Mouse (Mus musculus) right cerebral cortex, postnatal 25 days (tissue): ENCODE results near the gene Rnpepl1.
A peak's percentile ranks its signal among the peaks of the same experiment; 100 is the strongest.

ENCODE experiments used
- DNase-seq: peaks from one replicate; pipeline ENCODE4 v3.0.0; 2022

Gene Rnpepl1

DNA sequence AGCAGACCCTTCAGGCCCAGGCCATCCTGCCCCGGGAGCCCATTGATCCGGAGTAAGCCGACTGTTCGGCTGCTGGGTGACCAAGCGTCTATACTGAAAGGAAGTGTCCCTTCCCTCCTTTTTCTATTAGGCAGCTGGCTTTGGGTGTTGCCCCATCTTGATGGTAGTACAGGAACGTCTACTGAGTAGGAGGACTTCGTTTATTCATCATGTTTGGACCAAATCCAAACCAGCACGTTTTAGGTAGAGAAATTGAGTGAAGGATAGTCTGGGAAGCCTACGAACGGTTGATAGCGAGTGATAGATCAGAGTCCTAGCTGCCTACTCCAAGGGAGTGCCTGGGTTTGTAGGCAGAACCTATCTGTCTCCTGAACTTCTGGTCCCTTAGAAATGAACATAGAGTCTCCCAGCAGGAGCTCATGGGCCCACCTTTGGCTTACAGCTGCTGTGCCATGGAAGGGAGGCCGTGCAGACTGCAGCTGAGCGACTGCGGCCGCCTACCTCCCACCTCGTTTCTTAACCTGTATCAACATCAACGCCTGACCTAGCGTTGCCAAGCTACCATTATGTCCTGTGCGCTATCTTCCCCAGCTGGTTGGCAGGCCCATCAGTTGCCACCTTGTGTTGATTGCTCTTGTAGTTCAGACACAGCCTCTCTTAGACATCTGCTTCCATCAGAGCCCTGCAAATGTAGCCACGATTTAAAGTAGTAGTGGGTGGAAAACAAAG, 2.8 kb upstream of the Rnpepl1 start:
- DNase-seq, result no peak

DNA sequence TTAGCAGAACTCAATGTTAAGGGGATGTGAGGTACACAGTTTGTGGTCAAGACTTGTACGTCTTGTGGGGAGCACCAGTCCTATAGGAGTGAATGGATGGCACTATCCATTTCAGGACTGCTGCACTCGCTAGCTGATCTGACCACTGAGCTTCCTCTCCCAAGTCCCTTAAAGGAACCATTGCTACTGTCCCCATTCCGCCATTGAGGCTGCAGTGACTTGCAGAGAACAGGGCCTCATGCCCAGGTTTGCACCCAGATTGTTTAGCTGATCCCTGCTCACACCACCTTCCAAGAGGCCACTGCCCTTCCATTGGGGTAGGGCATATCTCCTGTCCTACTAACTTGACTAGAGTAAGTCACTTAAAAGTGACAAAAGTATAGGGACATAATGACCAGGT, 1.9 kb upstream of the Rnpepl1 start:
- DNase-seq, result no peak

DNA sequence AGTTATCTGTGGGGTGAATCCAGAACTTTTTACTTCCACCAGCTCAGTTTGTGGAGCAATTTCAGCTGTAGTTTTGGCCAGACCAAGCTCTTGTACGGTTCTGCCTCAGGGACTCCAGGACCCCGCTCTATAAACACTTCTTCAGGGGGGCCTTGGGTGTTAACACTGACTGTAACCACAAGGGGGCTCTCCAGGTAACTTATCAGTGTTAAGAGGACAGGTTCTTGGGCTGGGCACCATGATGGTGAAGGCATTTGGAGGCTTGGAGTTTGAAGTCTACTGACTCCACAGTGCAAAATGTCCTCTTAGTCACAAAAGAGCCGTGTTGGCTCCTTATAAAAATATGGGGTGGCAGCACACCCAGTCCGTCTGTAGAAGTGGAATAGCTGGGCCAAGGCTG, 1.5 kb upstream of the Rnpepl1 start:
- DNase-seq, result no peak

DNA sequence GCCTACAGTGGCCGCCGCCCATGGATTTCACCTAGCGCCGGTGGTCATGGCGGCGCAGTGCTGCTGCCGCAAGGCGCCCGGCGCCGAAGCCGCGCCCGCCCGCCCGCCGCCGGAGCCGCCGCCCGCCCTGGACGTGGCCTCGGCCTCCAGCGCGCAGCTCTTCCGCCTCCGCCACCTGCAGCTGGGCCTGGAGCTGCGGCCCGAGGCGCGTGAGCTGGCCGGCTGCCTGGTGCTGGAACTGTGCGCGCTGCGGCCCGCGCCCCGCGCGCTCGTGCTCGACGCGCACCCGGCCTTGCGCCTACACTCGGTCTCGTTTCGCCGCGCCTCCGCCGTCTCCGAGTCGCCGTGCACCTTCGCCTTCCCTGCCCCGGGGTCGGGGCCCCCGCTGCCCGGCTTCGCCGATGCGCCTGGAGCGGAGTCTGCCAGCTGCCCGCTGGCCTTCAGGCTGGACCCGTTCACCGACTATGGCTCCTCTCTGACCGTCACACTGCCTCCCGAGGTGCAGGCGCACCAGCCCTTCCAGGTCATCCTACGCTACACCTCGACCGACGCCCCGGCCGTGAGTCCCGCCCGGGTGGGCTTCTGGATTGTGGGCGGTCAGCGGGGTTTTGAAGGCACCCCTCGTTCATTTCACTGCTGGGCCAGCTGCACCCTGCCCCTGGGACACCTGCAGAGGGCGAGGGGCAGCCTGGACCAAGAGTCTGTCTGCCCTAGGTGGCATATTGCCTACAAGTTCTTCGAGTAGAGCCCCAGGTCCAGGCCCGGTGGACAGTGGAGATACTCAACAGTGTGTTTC, 540 bp downstream of the Rnpepl1 start:
- peak; percentile 80 for DNase-seq

DNA sequence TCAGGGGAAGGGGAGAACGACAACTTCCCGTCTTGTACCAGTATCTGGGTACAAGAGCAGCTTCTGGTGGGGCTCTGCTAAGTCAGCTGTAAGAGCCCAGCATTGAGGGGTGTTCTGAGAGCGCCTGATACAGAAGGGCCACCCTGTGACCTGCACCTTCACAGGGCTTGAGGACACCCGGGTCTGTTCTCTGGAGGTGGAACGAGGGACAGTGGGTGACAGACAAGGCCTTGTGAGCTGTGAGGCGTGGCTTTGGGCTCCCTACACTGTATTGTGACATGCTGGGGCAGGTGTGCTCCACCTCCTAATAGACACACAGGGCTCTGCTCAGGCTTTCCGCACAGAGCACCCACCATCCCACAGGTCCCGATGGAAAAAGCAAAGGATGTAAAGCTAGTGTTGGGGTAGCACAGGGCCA, 1.1 kb downstream of the Rnpepl1 start:
- no peak for DNase-seq

DNA sequence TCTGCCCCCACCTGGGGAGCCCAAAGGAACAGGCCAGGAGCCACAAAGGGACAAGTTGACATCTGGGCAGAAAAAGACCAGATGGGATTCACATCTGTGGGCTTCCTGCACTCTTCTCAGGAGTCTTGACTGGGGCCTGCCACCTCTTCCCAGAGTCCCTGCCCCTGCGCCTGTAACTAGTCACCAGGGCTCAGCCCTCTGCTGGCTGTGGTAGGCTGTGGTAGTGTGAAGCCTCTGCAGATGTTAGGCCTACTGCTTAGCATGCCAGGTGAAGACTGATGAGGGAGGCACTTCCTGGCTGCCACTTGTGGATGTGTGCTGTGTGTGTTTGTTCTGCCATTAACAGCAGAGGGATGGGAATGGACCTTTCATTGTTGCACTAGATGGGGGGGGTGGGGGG, 1.7 kb downstream of the Rnpepl1 start:
- no peak for DNase-seq

DNA sequence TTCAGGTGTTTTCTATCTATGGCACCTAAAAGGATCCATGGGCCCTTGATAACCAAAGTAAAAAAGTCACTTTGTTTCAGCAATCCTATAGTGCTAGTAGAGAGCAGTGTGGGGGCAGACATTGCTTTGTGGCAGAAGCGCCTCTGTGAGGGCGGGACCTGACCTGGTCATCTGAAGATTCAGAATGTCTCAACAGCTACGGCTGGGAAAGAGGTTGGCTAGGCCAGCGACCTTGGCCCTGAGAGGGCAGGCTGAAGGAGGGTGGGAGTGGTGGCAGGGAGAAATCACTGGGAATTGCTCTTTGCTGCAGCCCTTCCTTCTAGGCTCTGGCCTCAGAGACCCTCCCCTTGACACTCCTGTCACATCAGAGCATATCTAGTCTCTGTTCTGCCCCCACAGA, 3.7 kb downstream of the Rnpepl1 start:
- no peak for DNase-seq

DNA sequence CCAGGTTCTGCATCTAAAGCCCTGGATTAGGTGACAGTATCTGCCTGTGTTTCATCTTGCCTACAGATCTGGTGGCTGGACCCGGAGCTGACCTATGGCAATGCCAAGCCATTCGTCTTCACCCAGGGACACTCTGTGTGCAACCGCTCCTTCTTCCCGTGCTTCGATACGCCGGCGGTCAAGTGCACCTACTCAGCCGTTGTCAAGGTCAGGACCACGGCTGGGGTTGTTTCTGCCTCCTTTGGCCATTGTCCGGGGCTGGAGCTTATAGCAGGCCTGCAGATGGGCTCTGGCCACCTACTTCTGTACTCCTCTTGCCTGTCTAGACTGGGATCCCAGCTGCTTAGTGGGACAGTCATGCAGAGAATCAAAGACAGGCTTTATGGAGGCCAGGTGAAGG, 4.4 kb downstream of the Rnpepl1 start:
- no peak for DNase-seq

DNA sequence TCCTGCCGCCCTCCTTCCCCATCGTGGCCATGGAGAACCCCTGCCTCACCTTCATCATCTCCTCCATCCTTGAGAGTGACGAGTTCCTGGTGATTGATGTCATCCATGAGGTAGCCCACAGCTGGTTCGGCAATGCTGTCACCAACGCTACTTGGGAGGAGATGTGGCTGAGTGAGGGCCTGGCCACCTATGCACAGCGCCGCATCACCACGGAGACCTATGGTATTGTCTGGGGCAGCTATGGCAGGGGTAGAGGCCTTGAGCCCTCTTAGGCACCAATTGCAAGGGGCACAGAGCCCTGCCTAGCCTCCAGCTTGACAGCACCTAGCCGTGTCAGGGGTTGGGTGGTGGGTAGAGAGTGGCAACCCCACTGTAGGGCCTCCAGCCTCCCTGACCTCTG, 6.1 kb downstream of the Rnpepl1 start:
- DNase-seq, result no peak

DNA sequence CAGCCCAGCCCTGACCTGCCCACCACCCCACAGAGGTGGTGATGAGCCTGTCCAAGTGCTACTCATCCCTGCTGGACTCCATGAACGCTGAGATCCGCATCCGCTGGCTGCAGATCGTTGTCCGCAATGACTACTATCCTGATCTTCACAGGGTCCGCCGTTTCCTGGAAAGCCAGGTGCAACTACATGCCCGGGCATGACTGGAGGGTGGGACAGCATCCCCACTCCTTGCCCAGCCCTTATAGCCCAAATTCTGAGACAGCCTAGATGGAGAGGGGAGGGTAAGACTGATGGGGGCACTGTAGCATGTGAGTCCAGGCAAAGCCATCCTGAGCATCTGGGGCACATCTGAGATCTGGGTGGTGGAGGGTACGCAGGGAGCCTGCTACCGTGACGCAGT, 8.6 kb downstream of the Rnpepl1 start:
- DNase-seq, result no peak

DNA sequence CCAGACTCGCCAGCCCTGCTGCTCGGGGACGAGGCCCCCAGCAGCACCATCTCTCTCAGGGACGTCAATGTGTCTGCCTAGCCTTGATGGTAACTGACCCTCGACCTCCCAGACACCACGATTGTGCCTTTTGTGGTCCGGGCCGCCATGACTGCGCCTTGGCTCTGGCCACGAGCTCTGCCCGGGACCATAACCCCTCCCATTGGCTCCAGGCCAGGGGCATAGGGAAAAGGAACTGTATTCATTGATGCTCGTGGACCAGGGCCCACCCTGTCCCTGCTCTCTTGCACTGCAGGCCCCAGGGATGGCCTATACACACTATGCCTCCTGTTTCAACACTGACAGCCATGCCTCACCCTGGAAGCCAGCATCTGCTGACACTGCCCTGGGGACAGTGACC, 9.2 kb downstream of the Rnpepl1 start:
- no peak for DNase-seq

DNA sequence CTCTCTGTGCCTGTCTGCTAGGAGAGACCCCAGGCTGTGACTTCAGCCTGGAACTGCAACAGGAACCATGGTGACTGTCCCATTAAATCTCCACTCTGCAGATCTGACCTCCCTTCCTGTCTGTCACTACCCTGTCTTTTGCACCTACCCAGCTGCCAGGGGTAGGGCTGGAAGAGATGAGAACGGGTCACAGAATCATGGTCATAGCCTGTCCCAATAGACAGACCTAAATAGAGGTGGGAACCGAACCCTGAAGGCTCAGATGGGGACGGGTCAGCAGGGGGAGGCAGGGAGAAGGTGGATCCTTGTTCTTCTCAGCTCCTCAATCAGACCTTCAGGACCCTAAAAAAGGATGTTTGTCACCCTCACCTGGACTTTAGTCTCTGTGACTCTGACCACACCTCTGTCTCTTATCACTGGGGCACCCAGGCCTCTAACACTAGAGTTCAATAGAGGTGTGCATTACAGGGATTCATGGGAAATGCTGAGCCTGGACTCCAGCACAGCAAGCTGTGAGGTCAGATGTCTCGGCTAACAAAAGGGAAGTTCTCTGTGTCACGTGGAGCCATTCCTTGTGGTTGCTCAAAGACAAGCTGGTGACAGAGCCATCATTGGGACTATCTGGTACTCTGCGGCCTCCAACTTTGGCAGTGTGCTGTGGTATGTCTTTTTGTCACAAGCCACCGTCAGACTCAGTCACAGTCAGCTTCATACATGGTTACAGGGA, 10.1 kb downstream of the Rnpepl1 start:
- DNase-seq, result no peak

DNA sequence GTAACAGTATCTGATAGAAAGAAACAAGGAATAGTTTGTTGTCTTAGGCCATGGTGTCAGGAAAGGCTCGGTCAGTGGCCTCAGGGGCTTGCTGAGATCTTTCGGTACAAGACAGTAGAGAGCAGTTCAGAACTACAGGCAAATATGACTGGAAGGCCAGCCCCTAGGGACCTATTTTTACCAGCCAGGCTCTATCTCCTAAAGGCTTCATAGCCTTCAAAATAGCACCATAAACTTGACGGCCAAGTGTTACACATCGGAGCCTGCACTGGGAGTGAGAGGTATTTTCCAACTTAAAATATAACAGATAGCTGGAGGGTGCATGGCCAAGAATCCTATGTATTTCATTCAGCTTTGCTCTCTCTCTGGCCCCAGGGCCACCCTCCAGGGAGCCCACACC, 10.9 kb downstream of the Rnpepl1 start:
- no peak for DNase-seq

DNA sequence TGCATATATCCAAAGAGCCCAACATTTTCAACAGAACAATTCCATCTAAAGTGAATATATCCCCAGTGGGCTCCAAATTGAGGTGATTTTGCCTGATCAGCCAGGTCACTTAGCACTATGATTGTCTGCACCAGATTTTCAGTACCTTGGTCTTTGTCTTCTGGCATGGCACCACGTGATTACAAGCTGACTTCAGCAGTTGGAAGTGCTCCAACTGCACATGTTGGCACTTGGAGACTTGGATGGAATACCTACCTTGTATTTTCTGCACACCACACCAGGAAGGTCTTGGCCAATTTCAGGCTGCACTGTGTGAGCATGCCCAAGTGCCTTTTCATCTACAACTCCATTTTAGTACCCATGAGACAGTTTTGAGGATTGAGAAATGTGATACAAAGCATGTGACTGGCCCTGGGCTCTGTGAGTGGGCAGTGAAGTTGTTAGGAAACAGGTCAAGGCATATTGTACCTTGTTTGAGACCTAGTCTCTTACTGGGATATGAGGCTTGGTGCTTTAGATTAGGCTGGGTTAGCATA, 19.7 kb downstream of the Rnpepl1 start:
- no peak for DNase-seq

DNA sequence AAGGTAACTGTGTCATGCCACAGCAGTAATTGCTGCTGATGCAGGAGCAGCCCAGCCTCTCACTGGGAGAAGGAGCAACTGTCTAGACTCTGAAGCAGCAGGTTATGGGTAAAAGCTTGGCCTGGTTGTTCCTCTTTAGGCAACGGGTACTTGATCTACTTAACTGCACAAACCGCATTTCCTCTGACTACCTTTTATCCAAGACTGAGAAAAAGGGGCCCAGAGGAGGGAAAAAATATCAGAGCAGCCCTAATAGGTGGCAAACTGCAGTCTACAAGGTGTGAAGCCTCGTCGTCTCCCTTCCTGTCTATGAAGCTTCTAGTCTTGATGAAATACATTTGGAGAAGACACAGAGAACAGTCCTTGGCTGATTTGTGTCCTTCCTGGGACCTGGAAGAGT, 23.0 kb downstream of the Rnpepl1 start:
- no peak for DNase-seq

DNA sequence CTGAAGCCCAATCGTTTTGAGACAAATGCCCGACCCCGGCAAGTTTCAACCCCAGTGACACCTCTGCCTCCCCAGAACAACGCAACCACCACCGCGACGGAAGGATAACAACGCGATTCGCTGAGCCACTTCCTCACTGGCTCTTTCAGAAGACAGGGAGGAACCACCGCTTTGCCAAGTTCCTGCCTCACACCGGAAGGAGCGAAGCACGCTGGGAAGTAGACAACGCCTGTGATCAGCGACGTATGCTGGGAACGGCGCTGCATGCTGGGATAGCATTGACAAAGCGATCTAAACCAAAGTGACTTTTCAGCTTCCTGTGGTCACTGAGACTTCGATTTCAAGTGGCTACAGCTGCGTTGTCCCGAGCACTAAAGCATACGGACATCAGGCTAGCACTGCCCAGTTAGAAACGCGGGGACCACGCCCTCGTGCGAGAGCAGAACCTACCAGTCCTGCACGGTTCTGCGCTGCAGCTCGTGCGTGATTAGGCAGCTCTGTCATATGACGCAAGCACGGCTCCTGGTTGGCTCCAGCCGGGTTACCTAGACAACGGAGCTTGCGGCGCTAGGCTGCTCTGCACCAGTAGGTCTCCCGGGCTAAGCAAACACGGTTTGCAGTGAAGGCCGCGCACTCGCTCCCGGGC, 23.7 kb downstream of the Rnpepl1 start, which contains the start of gene Capn10:
Gene Capn10 (plus strand): TSS at position 195 of the 646 bp plus-strand sequence.
- DNase-seq, result peak; percentile 96

DNA sequence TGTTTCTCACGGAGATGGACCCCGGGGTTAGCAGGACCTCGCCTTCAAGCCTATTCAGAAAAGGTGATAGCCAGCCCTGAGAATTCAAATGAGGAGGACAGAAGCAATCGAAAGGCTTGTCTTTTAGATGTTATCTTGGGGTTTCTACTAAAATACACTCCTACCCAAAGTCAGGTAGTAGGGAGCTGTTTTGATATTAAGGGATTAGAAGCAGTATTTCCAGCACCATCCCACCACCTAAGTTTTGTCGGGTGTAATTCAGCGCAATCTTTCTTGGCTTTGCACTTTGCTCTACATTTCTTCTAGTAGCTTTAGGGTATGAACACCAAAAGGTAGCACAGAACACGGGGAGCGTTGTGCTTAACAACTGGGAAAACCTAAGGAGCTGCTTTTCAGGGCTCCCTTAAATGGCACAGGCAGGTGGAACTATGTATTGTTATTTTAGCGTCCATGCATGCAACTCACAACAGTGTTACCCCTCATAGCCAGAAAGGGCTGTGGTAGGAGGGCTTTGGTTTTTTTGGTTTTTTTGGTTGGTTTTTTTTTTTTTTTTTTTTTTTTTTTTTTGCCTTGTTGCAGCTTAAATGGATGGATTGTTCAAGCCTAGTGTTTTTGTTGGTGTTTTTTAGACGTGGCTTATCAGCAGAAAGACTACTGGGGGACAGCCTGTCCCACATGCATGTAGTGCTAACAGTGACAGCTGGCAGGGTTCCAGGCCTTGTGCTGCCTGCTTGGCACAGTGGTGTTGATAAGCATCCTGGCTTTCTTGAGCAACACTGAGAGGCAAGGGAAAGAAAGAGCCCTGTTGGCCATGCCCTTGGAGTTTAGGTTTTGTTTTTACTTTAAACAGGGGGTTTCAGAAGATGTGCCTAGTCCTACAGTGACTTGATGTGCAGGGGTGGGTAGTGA, 24.7 kb downstream of the Rnpepl1 start:
- no peak for DNase-seq

DNA sequence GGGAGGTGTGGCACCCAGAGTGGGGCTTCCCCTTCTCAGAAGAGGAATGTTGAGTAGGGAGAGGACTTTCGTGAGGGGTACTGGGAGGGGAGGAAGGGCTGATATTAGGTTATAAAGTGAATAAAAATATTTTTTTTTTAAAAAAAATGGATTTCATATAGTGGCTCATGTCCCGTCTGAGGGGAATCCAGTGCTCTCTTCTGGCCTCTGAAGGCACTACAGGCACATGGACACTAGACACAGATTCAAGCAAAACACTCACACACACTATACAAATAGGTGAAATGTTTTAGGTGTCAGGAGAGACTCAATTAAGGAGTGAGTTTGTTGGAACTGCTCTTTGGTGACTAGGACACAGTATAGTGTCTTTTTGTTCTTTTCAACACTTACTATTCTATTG, 25.4 kb downstream of the Rnpepl1 start:
- no peak for DNase-seq

DNA sequence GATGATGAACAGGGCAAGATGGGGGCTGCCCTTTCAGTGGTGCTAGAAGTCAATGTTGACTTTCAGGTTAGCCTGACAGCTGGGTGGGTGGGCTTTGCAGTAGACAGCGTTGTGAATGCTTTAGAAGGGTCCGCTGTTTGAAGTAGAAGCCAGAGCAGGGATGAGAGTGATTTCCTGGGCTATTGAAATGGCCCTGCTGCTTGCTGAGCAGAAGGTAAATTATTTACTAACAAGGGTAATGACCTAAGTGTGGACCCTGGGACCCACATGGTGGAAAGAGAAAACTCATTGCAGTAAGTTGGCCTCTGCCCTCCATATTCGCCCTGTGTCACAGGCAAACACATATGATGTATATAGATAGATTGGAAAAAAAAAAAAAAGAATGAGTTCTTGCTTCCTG, 25.9 kb downstream of the Rnpepl1 start:
- DNase-seq, result no peak

DNA sequence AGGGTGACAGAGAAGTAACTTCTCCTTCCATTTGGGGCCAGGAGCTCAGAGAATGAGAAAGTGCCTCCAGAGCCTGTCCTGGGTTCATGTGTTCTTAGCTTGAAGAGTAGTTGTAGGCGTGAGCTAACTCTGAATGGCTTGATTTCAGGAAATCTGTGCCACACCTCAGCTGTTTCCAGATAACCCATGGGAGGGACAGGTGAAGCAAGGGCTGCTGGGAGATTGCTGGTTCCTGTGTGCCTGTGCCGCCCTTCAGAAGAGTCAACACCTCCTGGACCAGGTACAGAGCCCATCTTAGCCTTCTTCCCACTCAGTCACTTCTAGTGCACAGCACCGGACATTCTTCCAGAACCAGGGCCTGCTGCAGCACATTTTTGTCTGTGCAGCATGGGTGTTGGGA, 27.2 kb downstream of the Rnpepl1 start:
- DNase-seq, result no peak

DNA sequence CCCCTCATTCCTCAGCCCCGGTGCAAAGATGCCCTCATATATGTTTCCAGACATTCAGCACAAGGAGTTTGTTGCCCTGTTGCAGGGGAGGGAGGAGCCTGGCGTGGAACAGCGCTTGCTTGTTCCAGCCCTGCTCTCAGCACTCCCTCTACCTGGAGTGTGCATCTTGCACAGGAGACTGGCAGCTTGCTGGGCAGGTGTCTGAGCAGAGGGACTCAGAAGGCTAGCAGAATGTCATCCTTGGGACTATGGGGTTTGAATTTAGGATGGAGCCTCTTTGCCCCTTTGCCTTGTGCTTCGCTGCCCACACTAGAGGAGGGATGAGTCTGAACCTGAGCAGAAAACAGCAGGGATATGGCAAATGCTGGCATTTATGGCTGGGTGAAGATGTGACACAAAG, 29.2 kb downstream of the Rnpepl1 start:
- DNase-seq, result no peak
